Mouse (Mus musculus) monocyte, adult 5-6 weeks (primary cell): ENCODE results near the gene Kcnj9. TPM values are rescaled to one million over a fixed set of nuclear protein-coding genes. Genes with fewer than 3 reads are reported as not detected.

Experiments used
- ATAC-seq: fragments of 153-309, 156-312 bp; replicated peaks from 2 replicates; pipeline ENCODE4 v1.8.0; 2017; ENCODE audit warnings: mild to moderate bottlenecking; ENCODE audit not compliant: low TSS enrichment, insufficient number of reproducible peaks, severe bottlenecking, poor library complexity, low FRiP score
- total RNA-seq: library from RNA; stranded (forward); fragments of 200-1000, 200-491, 200-594 nt; gene quantifications from 3 replicates; pipeline ENCODE4 v1.2.3, GENCODE M21; 2017

The Kcnj9 gene
- total RNA-seq, result 0.29 TPM in 1 of 3 replicates, not detected in the others

DNA sequence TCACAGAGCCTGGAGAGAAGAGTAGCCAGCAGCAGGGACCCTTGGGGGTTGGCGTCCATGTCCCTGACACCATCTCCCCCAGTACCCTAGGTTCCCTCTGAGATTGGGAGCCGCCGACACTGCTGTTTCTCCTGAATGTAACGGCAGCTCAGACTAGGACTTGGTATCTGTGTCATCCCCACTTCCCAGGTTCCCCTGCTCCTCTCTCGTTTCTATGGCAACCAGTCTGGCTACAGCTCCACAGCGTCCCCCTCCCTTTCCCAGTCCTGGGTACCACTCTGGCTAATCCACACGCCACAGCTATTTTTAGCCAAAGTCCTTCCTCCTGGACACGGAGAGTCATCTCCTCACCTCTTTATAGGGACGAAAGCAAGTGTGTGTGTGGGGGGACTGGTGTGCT lies at the start of gene Kcnj9:
Kcnj9 (minus strand) TSS at position 188 of the 400 bp plus-strand sequence.
- no peak for ATAC-seq

DNA sequence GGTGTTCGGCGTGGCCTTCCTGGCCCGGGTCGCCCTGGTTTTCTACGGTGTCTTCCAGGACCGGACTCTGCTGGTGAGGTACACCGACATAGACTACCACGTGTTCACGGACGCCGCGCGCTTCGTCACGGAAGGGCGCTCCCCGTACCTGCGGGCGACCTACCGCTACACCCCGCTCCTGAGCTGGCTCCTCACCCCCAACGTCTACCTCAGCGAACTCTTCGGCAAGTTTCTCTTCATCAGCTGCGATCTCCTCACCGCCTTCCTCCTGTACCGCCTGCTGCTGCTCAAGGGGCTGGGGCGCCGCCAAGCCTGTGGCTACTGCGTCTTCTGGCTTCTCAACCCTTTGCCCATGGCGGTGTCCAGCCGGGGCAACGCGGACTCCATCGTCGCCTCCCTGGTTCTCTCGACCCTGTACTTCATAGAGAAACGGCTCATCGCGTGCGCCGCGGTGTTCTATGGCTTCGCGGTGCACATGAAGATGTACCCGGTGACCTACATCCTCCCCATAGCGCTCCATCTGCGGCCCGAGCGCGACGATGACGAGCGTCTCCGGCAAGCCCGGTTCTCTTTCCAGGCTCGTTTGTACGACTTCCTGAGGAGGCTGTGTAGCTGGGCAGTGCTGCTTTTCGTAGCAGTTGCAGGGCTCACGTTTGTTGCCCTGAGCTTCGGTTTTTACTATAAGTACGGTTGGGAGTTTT lies 47.8 kb upstream of the Kcnj9 start:
- peak; percentile 24; the same call in 1 of the 2 replicates for ATAC-seq

DNA sequence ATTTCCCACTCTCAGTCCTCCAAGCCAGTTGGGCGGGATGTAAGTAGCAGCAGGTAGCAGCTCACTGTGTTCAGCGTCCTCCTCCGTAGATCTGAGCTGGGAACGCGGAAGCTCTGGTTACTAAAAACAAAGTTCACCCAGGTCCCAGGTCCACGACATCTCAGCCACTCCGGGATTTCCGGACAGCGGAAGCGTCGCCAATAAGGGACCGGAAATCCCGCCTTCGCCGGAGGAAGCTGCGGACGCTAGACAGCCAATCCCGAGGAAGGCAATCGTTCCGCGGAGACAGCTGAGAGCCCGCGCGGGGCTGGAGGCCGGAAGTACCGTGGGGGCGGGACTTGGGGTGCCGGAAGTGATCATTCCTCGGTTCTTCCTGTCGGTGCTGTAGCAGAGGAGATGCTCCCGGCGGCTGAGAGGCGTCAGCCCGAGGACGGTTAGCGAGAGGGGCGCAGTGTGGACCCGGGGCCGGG lies 47.1 kb upstream of the Kcnj9 start, which contains the start of gene Pigm:
Pigm (plus strand) TSS at position 349 of the 470 bp plus-strand sequence.
- peak; percentile 97 for ATAC-seq

DNA sequence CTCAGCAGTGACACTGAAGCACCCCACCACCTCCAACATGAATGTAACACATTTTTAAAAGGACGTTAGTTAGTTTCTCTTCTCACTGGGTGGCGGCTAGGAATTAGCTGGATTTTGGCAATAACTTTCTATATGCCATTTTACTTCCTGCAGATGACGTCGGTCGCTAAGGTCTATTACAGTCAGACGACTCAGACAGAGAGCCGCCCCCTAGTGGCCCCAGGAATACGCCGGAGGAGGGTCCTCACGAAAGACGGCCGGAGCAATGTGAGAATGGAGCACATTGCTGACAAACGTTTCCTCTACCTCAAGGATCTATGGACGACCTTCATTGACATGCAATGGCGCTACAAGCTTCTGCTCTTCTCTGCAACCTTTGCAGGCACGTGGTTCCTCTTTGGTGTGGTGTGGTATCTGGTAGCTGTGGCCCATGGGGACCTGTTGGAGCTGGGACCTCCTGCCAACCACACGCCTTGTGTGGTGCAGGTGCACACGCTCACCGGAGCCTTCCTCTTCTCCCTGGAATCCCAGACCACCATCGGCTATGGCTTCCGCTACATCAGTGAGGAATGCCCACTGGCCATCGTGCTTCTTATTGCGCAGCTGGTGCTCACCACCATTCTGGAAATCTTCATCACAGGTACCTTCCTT lies 39.8 kb upstream of the Kcnj9 start:
- peak; percentile 46; the same call in 1 of the 2 replicates for ATAC-seq

DNA sequence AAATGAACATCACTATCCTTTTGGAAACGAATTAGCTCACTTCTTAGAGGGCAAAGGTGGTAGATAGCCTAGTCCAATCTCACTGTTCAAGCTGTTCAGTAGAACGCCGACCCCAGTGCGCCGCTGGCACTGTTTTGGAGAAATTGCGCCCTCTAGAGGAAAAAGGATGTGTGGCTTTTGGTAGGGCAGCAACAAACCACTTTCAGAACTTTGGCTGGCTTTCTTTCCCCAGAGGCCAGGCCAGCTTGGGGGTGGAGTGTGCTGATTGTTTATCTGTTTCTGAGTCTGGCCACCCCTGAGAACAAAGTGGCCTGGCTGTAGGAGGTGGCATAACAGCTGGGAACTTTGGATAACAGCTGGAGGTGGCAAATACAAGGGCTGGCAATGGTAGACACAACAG lies 35.6 kb upstream of the Kcnj9 start:
- ATAC-seq, result no peak

DNA sequence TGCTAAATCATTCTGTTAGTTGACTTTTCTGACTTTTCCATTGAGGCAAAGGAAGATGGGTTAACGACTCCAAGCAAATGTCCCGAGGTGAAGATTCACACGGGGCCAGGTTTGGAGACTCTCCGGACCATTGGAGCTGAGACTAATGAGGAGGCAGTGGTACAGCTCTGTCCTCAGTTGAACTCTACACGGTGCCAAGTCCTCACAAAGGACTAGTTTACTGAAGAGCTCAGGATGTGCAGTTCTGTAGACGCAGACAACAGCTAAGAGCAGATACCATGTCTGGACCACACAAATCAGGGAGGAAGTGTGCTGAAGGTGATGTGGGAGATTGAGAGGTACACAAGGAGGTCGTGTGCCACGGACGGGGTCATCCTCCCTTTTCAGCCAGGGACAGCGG lies 29.2 kb upstream of the Kcnj9 start:
- no peak for ATAC-seq

DNA sequence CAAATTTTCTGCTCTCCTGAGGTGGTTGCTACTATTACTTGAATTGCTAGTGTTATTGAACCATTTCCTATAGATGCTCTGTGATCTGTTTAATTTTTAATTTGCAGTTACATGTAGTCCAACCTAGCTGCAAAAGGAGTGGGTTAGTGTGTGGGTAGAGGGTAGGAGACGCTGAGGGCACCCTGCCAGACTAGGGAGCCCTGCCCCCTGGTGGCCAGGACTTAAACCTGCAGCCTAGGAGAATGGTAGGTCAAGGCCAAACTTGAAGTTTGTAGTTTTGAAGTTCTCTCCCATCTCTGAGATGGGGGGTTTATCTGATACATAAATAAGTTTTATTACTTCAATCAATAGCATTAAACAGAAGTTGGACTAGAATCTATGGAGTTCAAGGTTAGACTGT lies 28.4 kb upstream of the Kcnj9 start:
- ATAC-seq, result peak; percentile 80

DNA sequence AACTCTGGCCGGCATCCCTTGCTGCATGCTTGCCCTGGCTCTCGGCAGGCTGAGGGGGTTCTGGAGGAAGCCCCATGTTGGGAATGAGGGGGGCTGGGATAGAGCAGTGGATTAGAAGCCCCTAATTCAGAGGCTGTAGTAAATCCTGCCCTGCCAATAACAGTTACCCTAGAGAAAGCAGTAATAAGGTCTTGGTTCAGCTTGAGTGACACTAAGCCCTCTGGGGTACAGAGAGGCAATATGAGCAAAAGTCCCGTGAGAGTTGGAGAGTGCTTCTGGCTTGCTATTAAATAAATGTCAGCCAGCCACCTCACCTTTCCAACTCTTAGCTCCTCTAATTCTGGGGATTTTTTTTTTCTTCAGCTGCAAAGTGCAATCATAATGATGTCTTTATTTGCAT lies 26.2 kb upstream of the Kcnj9 start:
- ATAC-seq, result no peak

DNA sequence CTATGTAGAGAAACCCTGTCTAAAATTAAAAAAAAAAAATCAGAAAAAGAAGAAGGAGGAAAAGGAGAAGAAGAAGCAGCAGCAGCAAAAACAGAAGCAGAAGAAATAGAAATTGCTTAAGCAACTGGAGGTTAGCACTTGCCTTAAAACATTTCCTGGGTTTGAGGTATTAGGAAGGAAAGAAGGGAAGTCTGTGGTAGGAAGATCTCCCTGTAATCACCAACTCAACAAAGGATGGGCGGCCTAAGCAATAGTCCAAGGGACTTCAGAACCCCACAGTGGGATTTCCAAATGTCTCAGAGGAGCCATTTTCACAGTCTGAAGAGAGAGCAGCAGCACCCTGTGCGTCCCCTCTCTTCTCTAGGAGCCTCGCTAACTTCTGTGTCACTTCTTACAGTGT lies 23.3 kb upstream of the Kcnj9 start:
- no peak for ATAC-seq

DNA sequence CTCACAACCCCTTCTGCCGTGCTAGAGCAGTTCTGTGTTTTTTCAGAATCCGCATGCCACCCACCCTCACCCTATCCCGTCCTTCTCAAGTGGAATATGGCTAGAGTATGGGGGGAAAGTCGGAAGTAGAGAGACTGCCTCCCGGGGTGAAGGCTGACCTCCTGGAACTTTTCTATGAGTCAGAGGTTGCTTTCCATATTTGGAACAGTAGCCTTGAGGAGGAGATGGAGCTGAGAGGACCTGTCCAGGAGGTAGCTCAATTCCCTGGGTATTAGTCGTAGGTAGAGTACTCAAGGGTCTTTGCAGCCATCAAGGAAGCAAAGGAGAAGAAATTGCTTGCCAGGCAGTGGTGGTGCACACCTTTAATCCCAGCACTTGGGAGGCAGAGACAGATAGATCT lies 22.9 kb upstream of the Kcnj9 start:
- no peak for ATAC-seq

DNA sequence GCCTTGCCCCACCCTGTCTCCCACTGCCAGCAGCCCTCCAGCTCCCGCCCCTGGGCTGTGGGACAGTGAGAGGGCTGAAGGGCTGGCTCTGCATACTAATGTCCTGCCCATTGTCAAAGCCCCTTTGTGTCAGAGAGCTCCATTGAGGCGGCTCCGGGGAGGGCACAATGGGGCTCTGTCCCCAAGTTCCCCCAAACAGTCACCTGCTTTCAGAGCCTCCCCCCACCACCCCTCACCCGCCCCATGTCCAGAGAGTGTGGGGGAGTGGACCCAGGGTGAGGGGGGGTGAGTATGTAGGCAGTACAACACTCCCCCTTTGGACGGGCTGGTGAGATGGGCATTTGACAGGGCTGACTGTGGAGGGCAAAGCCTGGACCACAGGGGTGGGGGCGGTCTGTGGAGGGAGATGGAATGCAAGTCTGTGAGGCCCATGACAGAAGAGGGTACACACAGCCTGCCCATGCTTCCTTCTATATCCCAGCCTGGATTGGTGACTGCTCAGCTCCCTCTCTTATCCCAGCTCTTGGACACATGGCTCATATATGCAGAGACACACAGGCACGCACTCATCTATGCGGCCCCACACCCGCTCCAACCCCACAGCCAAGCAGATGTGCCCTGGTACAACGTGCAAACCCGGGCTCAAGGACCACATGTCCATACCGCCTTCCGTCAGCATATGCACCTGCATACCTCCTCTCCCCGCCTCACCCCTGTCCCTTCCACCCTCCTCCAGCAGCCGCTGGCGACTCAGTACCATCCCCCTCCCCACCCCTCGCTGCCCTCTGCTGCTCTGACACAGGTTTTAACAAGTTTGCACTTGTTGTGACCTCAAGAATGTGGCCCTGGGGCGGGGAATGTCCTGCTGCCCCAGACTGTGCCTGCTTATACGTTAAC lies 21.0 kb upstream of the Kcnj9 start:
- no peak for ATAC-seq

DNA sequence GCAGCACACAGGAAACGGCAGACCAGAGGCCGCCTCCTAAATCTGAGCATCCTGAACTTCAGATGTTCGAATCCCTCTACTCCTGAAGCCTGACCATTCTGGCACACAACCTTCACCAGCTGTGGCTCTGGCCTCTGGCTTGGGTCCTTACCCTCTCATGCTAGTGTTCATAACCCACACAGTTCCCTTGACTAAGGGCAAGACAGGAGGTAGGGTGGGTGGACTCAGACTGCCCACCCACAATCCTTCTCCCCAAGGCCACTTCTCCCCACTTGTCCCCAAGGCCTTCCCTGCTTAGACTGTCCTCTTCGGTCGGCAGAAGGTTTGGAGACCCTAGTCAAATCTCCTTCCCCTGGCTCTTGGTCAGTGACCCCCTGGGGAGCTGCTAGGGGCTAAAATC lies 20.4 kb upstream of the Kcnj9 start:
- no peak for ATAC-seq

DNA sequence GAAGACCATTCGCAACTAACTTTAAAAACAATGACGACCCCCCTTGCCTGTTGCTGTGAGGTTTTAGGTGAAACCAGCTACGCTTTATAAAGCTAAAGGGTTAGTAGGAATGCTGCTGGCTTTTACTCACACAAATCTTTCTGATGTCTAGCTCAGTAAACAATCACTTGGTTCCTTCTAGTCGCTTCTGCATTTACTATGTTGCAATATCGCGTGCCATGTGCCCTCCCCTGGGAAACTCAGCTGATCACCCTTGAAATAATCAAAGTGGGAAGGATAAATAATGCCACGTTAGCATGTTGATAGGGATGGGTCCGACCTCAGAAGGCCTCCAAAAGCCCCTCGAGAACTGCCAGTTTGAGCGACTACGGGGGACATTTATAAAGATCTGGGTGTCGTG lies 18.3 kb upstream of the Kcnj9 start:
- ATAC-seq, result 0 out of 2 replicates have a peak, but pooled peaks have one; percentile 30

DNA sequence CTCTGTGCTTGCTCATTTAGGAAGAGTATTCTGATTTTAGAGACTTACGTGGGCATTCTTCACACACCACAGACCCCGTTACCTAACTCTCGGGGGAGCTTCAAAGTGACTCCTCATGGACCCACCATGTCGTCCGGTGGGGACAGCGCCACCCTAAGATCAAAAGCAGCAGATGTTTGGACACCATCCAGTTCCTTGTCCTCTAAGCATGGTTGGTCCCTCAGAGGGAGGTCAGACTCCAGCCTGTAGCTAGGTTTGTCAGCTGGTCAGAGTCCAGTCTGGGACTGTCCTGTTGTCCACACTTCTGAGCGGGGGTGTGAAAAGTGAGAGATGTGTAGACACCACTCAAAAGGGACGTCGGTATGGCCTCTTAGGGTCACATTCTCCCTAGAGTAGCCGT lies 17.6 kb upstream of the Kcnj9 start:
- ATAC-seq, result no peak

DNA sequence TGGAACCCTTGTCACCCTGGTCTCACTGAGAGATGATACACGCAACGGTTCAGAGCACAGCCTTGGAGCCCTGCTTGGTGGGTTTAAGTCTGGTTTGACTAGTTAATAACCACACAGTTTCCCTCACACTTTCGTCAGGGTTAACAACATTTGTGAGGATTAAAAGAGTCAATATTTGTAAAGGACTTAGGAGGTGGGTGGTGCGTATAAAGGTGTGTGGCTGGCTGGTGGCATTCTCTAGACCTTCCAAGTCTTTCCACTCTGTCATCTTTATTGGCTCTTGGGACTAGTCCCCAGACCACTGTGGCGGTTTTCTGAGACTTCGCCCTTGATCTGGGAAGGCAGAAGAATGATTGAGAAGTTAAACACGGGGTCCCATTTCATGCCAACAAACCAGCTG lies 15.7 kb upstream of the Kcnj9 start:
- ATAC-seq, result no peak

DNA sequence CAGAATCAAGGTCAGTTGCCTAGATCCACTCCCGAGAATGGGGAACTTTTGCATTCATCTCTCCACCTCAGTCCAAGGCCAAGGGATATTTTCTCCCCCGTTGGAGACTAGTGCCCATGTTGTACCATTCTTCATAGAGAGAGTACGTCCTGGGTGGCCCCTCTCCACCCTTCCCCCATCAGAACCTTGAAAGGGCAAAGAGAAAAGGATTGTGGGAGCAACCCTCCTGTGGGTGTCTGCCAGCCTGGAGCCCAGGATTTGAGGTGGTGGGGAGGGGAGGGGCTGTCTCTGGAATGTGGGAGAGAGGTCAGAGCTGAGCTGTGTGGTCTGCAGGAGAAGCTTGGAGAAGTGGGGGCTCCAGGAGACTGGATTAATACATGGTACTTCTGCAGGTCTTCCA lies 14.8 kb upstream of the Kcnj9 start:
- no peak for ATAC-seq

DNA sequence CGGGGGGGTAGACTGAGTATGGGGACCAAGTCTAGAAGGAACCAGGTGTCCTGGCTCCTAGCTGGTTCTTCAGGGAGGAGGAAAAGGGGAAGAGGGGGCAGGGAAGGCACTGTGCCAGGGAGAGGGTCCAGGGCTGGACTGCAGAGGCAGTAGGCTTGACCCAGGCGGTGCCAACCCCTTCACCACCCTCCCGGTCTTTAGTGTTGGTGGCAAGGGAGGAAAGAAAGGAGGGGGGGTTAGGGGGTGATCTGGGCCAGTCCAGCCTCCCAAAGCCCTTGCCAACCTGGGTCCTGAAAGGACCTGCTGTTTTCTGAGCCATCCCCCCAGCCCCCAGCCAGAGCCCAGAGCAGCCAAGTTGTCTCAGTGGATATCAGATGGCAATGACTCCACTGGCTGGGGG lies 13.6 kb upstream of the Kcnj9 start:
- ATAC-seq, result no peak

DNA sequence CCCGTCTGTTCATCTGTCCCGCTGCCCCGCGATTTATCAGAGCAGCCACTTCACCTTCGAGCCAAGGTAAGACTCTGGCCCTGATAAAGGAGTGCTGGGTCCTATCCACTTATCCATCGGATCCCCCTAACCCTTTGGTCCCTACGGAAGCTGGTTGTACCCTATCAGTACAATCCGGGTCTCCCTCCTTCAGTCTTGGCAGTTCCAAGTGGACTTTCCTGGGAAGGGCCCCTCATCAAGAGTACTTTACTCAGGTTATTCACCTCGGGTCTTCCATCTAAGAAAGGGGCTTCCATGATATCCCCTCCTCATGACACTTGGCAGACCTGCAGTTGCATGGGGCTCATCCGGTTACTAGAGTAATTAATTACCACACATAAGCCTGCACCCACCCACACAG lies 12.3 kb upstream of the Kcnj9 start:
- no peak for ATAC-seq

DNA sequence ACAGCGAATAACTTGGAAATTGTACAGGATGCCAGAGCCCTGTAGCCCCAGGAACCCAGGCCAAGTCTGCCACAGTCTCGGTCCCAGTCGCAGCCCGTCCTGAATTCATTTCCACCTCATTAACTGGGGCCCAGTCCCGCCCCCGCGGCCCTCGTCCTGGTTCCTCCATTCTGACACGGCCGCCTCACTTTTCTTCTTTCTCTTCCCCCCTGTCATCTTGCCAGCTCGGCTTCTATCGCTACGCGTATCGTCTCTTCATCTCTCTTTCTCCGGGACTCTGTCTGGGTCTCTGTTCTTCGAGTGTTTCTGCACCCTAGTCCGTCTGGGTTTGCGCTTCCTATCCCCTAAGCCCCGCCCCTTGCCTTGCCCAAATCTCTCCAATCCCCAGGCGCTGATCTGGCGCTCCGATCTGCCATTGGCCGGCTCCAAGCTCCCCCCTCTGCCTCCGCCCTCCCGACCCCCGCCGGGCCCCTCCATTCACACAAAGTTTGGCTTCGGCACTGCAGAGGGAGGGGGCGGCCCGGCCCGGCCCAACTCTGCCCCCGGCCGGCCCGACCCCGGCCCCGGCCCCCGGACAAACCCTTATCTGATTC lies 11.7 kb upstream of the Kcnj9 start, which contains the start of gene Kcnj10:
Kcnj10 (plus strand) TSS at position 482 of the 593 bp plus-strand sequence.
- peak; percentile 63 for ATAC-seq
